9 mouse cellular contexts compared by ENCODE assay signal in genomic region chr10:79883297-79884084, GRCm38 (mm10). TPM values are rescaled to one million over a fixed set of nuclear protein-coding genes. Genes with fewer than 3 reads are reported as not detected.
DNase-seq lines count a peak whose midpoint lies in the region; ATAC-seq and TF ChIP-seq lines count a peak whose summit lies in the region.
"Had no signal": no experiment of that assay in that cellular context is flagged by ENCODE, and none has a peak within 500 bp of the region (broad histone marks: within the 10 kb centered on the region; RNA-seq: fewer than 3 reads in every experiment).

No protein-coding gene starts in this region.

- no peak overlapping the region for H3K27ac ChIP-seq in ES-Bruce4 (ENCODE audit: insufficient read depth, low read length)
- no peak overlapping the region for H3K27ac ChIP-seq in embryonic facial prominence, embryonic 13.5 days
- H3K27ac ChIP-seq in heart, embryonic 13.5 days (replicated peaks): no peak overlapping the region
- H3K27ac ChIP-seq: limb, embryonic 15.5 days had no signal

- H3K27me3 ChIP-seq in ES-Bruce4 (ENCODE audit: control insufficient read depth, insufficient read depth, low read length, poor library complexity, severe bottlenecking): no peaks in the 10 kb centered on the region
- H3K27me3 ChIP-seq in embryonic facial prominence, embryonic 13.5 days: peaks cover 12% of the 10 kb centered on the region
- peaks cover 47% of the 10 kb centered on the region for H3K27me3 ChIP-seq in heart, embryonic 13.5 days (replicated peaks)

- TF ChIP-seq POLR2A in ES-Bruce4 (IDR thresholded peaks at IDR 0.05; ENCODE audit: insufficient read depth, low read length): no peak

- no peak for TF ChIP-seq EP300 in ES-Bruce4 (IDR thresholded peaks at IDR 0.05; ENCODE audit: insufficient read depth, low read depth, low read length)

- 16% methylated on average over 22 of the region's 22 CpGs for WGBS in embryonic facial prominence, embryonic 13.5 days
- WGBS in heart, embryonic 13.5 days: 14% methylated on average over 22 of the region's 22 CpGs

- peak; percentile 58 to 68 for DNase-seq in adrenal gland, postnatal 4 days (ENCODE audit: low spot score in 2 of 2)
- peak; percentile 92 to 93 for DNase-seq in kidney, postnatal 4 days
- DNase-seq in lung, adult 18-20 months: peak; percentile 80 to 84
- DNase-seq in thymus, postnatal 25 days: peak; percentile 71

- peak overlapping the region; percentile 31 for H3K4me2 ChIP-seq in embryonic facial prominence, embryonic 13.5 days
- H3K4me2 ChIP-seq in heart, embryonic 13.5 days: peak overlapping the region; percentile 16; the same call in 1 of the 2 replicates
- H3K4me2 ChIP-seq: limb, embryonic 15.5 days had no signal

- H3K36me3 ChIP-seq in ES-Bruce4 (ENCODE audit: control insufficient read depth, insufficient read depth, low read length, poor library complexity, severe bottlenecking): no peaks in the 10 kb centered on the region
- no peaks in the 10 kb centered on the region for H3K36me3 ChIP-seq in embryonic facial prominence, embryonic 13.5 days
- H3K36me3 ChIP-seq in heart, embryonic 13.5 days: no peaks in the 10 kb centered on the region
- H3K36me3 ChIP-seq: limb, embryonic 15.5 days had no signal

- no peaks in the 10 kb centered on the region for H3K4me1 ChIP-seq in ES-Bruce4 (ENCODE audit: control insufficient read depth, insufficient read depth, low read length)
- H3K4me1 ChIP-seq in embryonic facial prominence, embryonic 13.5 days: peaks cover 29% of the 10 kb centered on the region
- H3K4me1 ChIP-seq in heart, embryonic 13.5 days: peaks cover 40% of the 10 kb centered on the region

- H3K9ac ChIP-seq in ES-Bruce4 (ENCODE audit: low read depth, poor library complexity, severe bottlenecking): no peak overlapping the region
- H3K9ac ChIP-seq in embryonic facial prominence, embryonic 13.5 days: peak overlapping the region; percentile 51
- H3K9ac ChIP-seq in heart, embryonic 13.5 days: peak overlapping the region; percentile 57; the same call in 1 of the 2 replicates
- H3K9ac ChIP-seq: limb, embryonic 15.5 days had no signal

- no peak overlapping the region for H3K4me3 ChIP-seq in ES-Bruce4 (ENCODE audit: low read depth, low read length)
- H3K4me3 ChIP-seq in embryonic facial prominence, embryonic 13.5 days: 0 out of 2 replicates have a peak overlapping the region, but pooled peaks have one; percentile 7
- 0 out of 2 replicates have a peak overlapping the region, but pooled peaks have one; percentile 6 for H3K4me3 ChIP-seq in heart, embryonic 13.5 days
- H3K4me3 ChIP-seq: limb, embryonic 15.5 days had no signal

- no peaks in the 10 kb centered on the region for H3K9me3 ChIP-seq in ES-Bruce4 (replicated peaks; ENCODE audit: control insufficient read depth, insufficient read depth, low read length, poor library complexity, severe bottlenecking)
- no peaks in the 10 kb centered on the region for H3K9me3 ChIP-seq in embryonic facial prominence, embryonic 13.5 days
- no peaks in the 10 kb centered on the region for H3K9me3 ChIP-seq in heart, embryonic 13.5 days
- H3K9me3 ChIP-seq: limb, embryonic 15.5 days had no signal

- no peak for ATAC-seq in embryonic facial prominence, embryonic 13.5 days (ENCODE audit: insufficient number of reproducible peaks, insufficient read depth, low FRiP score, low TSS enrichment, low read depth)
- ATAC-seq in heart, embryonic 13.5 days (ENCODE audit: extremely low read depth, insufficient number of reproducible peaks, low FRiP score, low TSS enrichment): no peak
- ATAC-seq in neutrophil, adult 5-6 weeks (ENCODE audit: extremely low read depth, insufficient number of reproducible peaks, low FRiP score, poor library complexity, severe bottlenecking): peak; percentile 63

- TF ChIP-seq CTCF in ES-Bruce4 (IDR thresholded peaks at IDR 0.05; ENCODE audit: low read depth, low read length): peak; percentile 88

RNA-seq across cellular contexts. Expression of gene Elane, which starts 2.6 kb away (rescaled TPM):
- not detected in 2 replicates for polyA plus RNA-seq in ES-Bruce4 (2011; ENCODE audit: insufficient read depth, insufficient read length, low read depth, missing spikeins)
- 1 to 10 TPM in 1 of 2 experiments, under 1 TPM in 1; 0.92 to 5.7 TPM for total RNA-seq in adrenal gland, postnatal 4 days (2021)
- 1.9 TPM in 1 of 2 replicates, not detected in the other for polyA plus RNA-seq in embryonic facial prominence, embryonic 13.5 days (2015; fragmentation: Nextera tagmentation; extraction: Ambion mirVana)
- 0.25 and 0.96 TPM in 2 replicates for polyA plus RNA-seq in heart, embryonic 13.5 days (2015; fragmentation: Nextera tagmentation; extraction: Ambion mirVana)
- total RNA-seq in neutrophil, adult 5-6 weeks (2017): not detected in 2 replicates

RNA-seq across cellular contexts. Expression of gene Cfd, which starts 7.2 kb away (rescaled TPM):
- not detected in 2 replicates for polyA plus RNA-seq in ES-Bruce4 (2011; ENCODE audit: insufficient read depth, insufficient read length, low read depth, missing spikeins)
- 10 to 100 TPM; 13.7 to 25.6 TPM for total RNA-seq in adrenal gland, postnatal 4 days (2021)
- not detected in 2 replicates for polyA plus RNA-seq in embryonic facial prominence, embryonic 13.5 days (2015; fragmentation: Nextera tagmentation; extraction: Ambion mirVana)
- polyA plus RNA-seq in heart, embryonic 13.5 days (2015; fragmentation: Nextera tagmentation; extraction: Ambion mirVana): not detected in 2 replicates
- total RNA-seq in neutrophil, adult 5-6 weeks (2017): not detected in 2 replicates
- polyA plus RNA-seq: limb, embryonic 15.5 days had no signal

RNA-seq across cellular contexts. Expression of gene Plppr3, which starts 9.1 kb away (rescaled TPM):
- polyA plus RNA-seq in ES-Bruce4 (2011; ENCODE audit: insufficient read depth, insufficient read length, low read depth, missing spikeins): 6.4 and 8.3 TPM in 2 replicates
- 10 to 100 TPM in 1 of 2 experiments, 1 to 10 TPM in 1; 8.6 to 14.8 TPM for total RNA-seq in adrenal gland, postnatal 4 days (2021)
- polyA plus RNA-seq in embryonic facial prominence, embryonic 13.5 days (2015; fragmentation: Nextera tagmentation; extraction: Ambion mirVana): 126 and 138 TPM in 2 replicates
- polyA plus RNA-seq in heart, embryonic 13.5 days (2015; fragmentation: Nextera tagmentation; extraction: Ambion mirVana): 15.8 and 16.4 TPM in 2 replicates
- total RNA-seq in neutrophil, adult 5-6 weeks (2017): 0.93 and 1.7 TPM in 2 replicates

RNA-seq across cellular contexts. Expression of gene Prtn3, which starts 9.2 kb away (rescaled TPM):
- polyA plus RNA-seq in ES-Bruce4 (2011; ENCODE audit: insufficient read depth, insufficient read length, low read depth, missing spikeins): 8.7 and 13.1 TPM in 2 replicates
- 1 to 10 TPM; 2.2 to 7.0 TPM for total RNA-seq in adrenal gland, postnatal 4 days (2021)
- polyA plus RNA-seq in embryonic facial prominence, embryonic 13.5 days (2015; fragmentation: Nextera tagmentation; extraction: Ambion mirVana): 7.3 and 8.5 TPM in 2 replicates
- polyA plus RNA-seq in heart, embryonic 13.5 days (2015; fragmentation: Nextera tagmentation; extraction: Ambion mirVana): 2.5 and 2.6 TPM in 2 replicates
- total RNA-seq in neutrophil, adult 5-6 weeks (2017): not detected in 2 replicates

RNA-seq across cellular contexts. Expression of gene Med16, which starts 25.2 kb away (rescaled TPM):
- polyA plus RNA-seq in ES-Bruce4 (2011; ENCODE audit: insufficient read depth, insufficient read length, low read depth, missing spikeins): 17.4 and 17.5 TPM in 2 replicates
- 10 to 100 TPM; 64.1 to 64.7 TPM for total RNA-seq in adrenal gland, postnatal 4 days (2021)
- polyA plus RNA-seq in embryonic facial prominence, embryonic 13.5 days (2015; fragmentation: Nextera tagmentation; extraction: Ambion mirVana): 47.6 and 49.3 TPM in 2 replicates
- polyA plus RNA-seq in heart, embryonic 13.5 days (2015; fragmentation: Nextera tagmentation; extraction: Ambion mirVana): 41.8 and 42.1 TPM in 2 replicates
- total RNA-seq in neutrophil, adult 5-6 weeks (2017): 14.0 and 15.0 TPM in 2 replicates
